Mouse (Mus musculus): ENCODE results near the gene Nectin1. TPM values are rescaled to one million over a fixed set of nuclear protein-coding genes. Genes with fewer than 3 reads are reported as not detected.

The Nectin1 gene
- 1.0 and 2.9 TPM in 2 replicates for polyA plus RNA-seq (2015; fragmentation: Nextera tagmentation; extraction: Ambion mirVana)

GRCm38 (mm10) chr9:43743647-43744137 lies at the start of gene Nectin1:
Gene Nectin1, plus strand, starts transcription at chr9:43743984.
- ATAC-seq (replicated peaks; ENCODE audit: insufficient number of reproducible peaks, insufficient read depth, low FRiP score, low read depth), result peak; percentile 86
- Histone ChIP-seq H3K36me3 (no peaks in the 10 kb centered on the region), H3K4me2 (peak within 1 kb of the TSS; percentile 98), H3K27me3 (peaks cover 34% of the 10 kb centered on the region), H3K4me3 (peak within 1 kb of the TSS; percentile 81), H3K9me3 (replicated peaks) (no peaks in the 10 kb centered on the region), H3K4me1 (replicated peaks) (peaks cover 28% of the 10 kb centered on the region), H3K27ac (peak within 1 kb of the TSS; percentile 90), H3K9ac (peak within 1 kb of the TSS; percentile 74)
- WGBS, result under 1% methylated on average over 51 of the region's 51 CpGs

DNA sequence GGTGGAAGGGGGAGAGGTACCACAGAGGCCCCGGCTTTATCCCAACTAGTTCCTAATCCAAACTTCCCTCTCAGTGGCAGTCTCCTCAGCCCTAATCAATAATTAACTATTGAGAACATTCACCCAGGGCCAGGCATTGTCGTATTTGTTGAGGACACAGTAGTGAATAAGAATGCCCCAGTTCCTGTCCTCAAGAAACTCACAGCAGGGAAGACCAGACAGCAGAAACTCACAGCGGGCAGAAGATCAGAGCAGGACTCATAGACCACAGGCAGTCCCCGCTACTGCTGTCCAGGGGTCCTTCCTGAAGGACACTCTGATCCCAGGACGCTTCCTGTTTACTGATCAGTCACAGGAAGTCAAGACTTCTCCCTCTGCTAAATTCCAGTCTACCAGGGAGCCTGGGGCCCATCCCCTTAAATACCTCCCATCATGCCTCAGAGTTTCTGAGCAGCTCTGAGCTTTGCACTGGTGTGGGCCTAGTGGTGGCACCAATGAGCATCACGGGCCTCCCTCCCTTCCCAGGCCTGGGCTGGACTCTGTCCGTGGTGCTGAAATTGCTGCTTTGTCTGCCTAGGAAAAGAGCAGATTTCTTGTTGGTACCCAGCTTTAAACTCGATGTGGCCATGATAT lies 45.6 kb upstream of the Nectin1 start:
- no peak overlapping the region for H3K4me2 ChIP-seq
- H3K4me3 ChIP-seq, result no peak overlapping the region
- H3K9ac ChIP-seq, result no peak overlapping the region
- no peaks in the 10 kb centered on the region for H3K4me1 ChIP-seq (replicated peaks)
- 0 out of 2 replicates have a peak, but pooled peaks cover 5% of the 10 kb centered on the region for H3K27me3 ChIP-seq
- no peaks in the 10 kb centered on the region for H3K9me3 ChIP-seq (replicated peaks)
- no peak overlapping the region for H3K27ac ChIP-seq
- ATAC-seq (replicated peaks; ENCODE audit: insufficient number of reproducible peaks, insufficient read depth, low FRiP score, low read depth), result no peak
- 11% methylated on average over 8 of the region's 8 CpGs for WGBS
- H3K36me3 ChIP-seq, result no peaks in the 10 kb centered on the region

DNA sequence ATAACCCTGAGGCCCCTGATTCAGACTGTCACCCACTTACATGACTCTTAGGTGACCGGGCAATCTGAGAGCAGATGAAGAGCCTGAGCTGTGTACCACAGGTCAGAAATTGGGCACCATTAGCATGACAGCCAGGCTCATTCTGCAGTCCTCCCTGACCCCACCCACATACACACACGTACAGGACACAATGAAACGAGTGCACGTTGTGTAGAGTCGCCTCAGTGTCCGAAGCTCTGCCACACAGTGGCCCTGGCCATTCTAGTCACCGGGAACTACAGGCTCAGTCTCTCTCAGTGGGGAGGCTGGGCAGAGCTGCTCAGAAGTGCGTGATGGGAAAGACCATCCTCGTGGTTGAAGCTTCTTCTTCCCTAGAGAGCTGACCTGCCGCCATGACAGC lies 44.9 kb upstream of the Nectin1 start:
- H3K27ac ChIP-seq, result no peak overlapping the region
- H3K27me3 ChIP-seq, result 0 out of 2 replicates have a peak, but pooled peaks cover 5% of the 10 kb centered on the region
- no peak overlapping the region for H3K4me3 ChIP-seq
- H3K9me3 ChIP-seq (replicated peaks), result no peaks in the 10 kb centered on the region
- no peak for ATAC-seq (replicated peaks; ENCODE audit: insufficient number of reproducible peaks, insufficient read depth, low FRiP score, low read depth)
- no peak overlapping the region for H3K4me2 ChIP-seq
- no peak overlapping the region for H3K9ac ChIP-seq
- no peaks in the 10 kb centered on the region for H3K4me1 ChIP-seq (replicated peaks)
- 85% methylated on average over 10 of the region's 10 CpGs for WGBS
- H3K36me3 ChIP-seq, result no peaks in the 10 kb centered on the region

GRCm38 (mm10) chr9:43699417-43700225 lies 44.2 kb upstream of the Nectin1 start:
- Histone ChIP-seq H3K4me1 (replicated peaks) (no peaks in the 10 kb centered on the region), H3K27ac (no peak overlapping the region), H3K4me3 (no peak overlapping the region), H3K36me3 (no peaks in the 10 kb centered on the region), H3K27me3 (0 out of 2 replicates have a peak, but pooled peaks cover 5% of the 10 kb centered on the region), H3K9ac (no peak overlapping the region), H3K4me2 (no peak overlapping the region), H3K9me3 (replicated peaks) (no peaks in the 10 kb centered on the region)
- WGBS, result 62% methylated on average over 11 of the region's 11 CpGs
- ATAC-seq (replicated peaks; ENCODE audit: insufficient number of reproducible peaks, insufficient read depth, low FRiP score, low read depth), result no peak

- no peaks in the 10 kb centered on the region for H3K9me3 ChIP-seq (replicated peaks)
- 0 out of 2 replicates have a peak, but pooled peaks cover 5% of the 10 kb centered on the region for H3K27me3 ChIP-seq
- H3K4me1 ChIP-seq (replicated peaks), result no peaks in the 10 kb centered on the region
- no peak for ATAC-seq (replicated peaks; ENCODE audit: insufficient number of reproducible peaks, insufficient read depth, low FRiP score, low read depth)
- 71% methylated on average over 3 of the region's 3 CpGs for WGBS
- no peak overlapping the region for H3K4me3 ChIP-seq
- H3K9ac ChIP-seq, result no peak overlapping the region
- no peak overlapping the region for H3K27ac ChIP-seq
- no peak overlapping the region for H3K4me2 ChIP-seq
- no peaks in the 10 kb centered on the region for H3K36me3 ChIP-seq
Observed at GRCm38 (mm10) chr9:43700226-43700579, 43.6 kb upstream of the Nectin1 start.

- Histone ChIP-seq H3K4me1 (replicated peaks) (no peaks in the 10 kb centered on the region), H3K27ac (no peak overlapping the region), H3K36me3 (no peaks in the 10 kb centered on the region), H3K4me2 (no peak overlapping the region), H3K9me3 (replicated peaks) (no peaks in the 10 kb centered on the region), H3K4me3 (no peak overlapping the region), H3K9ac (no peak overlapping the region), H3K27me3 (0 out of 2 replicates have a peak, but pooled peaks cover 5% of the 10 kb centered on the region)
- no peak for ATAC-seq (replicated peaks; ENCODE audit: insufficient number of reproducible peaks, insufficient read depth, low FRiP score, low read depth)
Observed at GRCm38 (mm10) chr9:43701748-43702147, 42.0 kb upstream of the Nectin1 start.

DNA sequence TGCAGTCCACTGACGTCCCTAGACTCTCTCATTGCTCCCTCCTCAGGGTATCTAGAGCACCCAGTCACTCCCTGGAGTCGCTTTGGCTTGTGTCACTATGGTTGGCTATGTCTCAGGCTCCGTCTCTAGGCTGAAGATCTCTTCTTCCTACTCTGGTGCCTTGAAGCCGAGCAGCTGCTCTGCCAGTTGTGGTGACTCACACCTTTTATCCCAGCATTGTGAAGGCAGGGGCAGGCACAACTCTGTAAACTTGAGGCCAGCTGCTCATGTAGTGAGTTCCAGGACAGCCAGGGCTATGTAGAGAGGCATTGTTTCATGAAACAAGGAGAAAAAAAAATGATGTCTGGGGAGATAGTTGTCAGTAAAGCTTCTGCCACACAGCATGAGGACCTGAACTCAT lies 36.2 kb upstream of the Nectin1 start:
- Histone ChIP-seq H3K9me3 (replicated peaks) (no peaks in the 10 kb centered on the region), H3K27me3 (no peaks in the 10 kb centered on the region), H3K27ac (no peak overlapping the region), H3K4me2 (no peak overlapping the region), H3K9ac (no peak overlapping the region), H3K4me1 (replicated peaks) (no peaks in the 10 kb centered on the region), H3K4me3 (no peak overlapping the region), H3K36me3 (no peaks in the 10 kb centered on the region)
- ATAC-seq (replicated peaks; ENCODE audit: insufficient number of reproducible peaks, insufficient read depth, low FRiP score, low read depth), result no peak
- 57% methylated on average over 4 of the region's 4 CpGs for WGBS

GRCm38 (mm10) chr9:43708715-43709114 lies 35.1 kb upstream of the Nectin1 start:
- no peaks in the 10 kb centered on the region for H3K4me1 ChIP-seq (replicated peaks)
- H3K27me3 ChIP-seq, result no peaks in the 10 kb centered on the region
- no peak overlapping the region for H3K9ac ChIP-seq
- WGBS, result 72% methylated on average over 2 of the region's 2 CpGs
- ATAC-seq (replicated peaks; ENCODE audit: insufficient number of reproducible peaks, insufficient read depth, low FRiP score, low read depth), result no peak
- no peaks in the 10 kb centered on the region for H3K9me3 ChIP-seq (replicated peaks)
- no peaks in the 10 kb centered on the region for H3K36me3 ChIP-seq
- H3K4me3 ChIP-seq, result no peak overlapping the region
- H3K4me2 ChIP-seq, result no peak overlapping the region
- no peak overlapping the region for H3K27ac ChIP-seq

- no peak overlapping the region for H3K27ac ChIP-seq
- H3K9me3 ChIP-seq (replicated peaks), result no peaks in the 10 kb centered on the region
- no peaks in the 10 kb centered on the region for H3K4me1 ChIP-seq (replicated peaks)
- H3K4me2 ChIP-seq, result no peak overlapping the region
- no peak overlapping the region for H3K9ac ChIP-seq
- 56% methylated on average over 3 of the region's 3 CpGs for WGBS
- ATAC-seq (replicated peaks; ENCODE audit: insufficient number of reproducible peaks, insufficient read depth, low FRiP score, low read depth), result no peak
- H3K27me3 ChIP-seq, result 0 out of 2 replicates have a peak, but pooled peaks cover 3% of the 10 kb centered on the region
- no peak overlapping the region for H3K4me3 ChIP-seq
- H3K36me3 ChIP-seq, result no peaks in the 10 kb centered on the region
Observed at GRCm38 (mm10) chr9:43713432-43713831, 30.4 kb upstream of the Nectin1 start.

GRCm38 (mm10) chr9:43719407-43719839 lies 24.4 kb upstream of the Nectin1 start:
- Histone ChIP-seq H3K4me3 (no peak overlapping the region), H3K27me3 (0 out of 2 replicates have a peak, but pooled peaks cover 3% of the 10 kb centered on the region), H3K27ac (0 out of 2 replicates have a peak overlapping the region, but pooled peaks have one; percentile 41), H3K9me3 (replicated peaks) (no peaks in the 10 kb centered on the region), H3K9ac (no peak overlapping the region), H3K36me3 (no peaks in the 10 kb centered on the region), H3K4me2 (no peak overlapping the region), H3K4me1 (replicated peaks) (no peaks in the 10 kb centered on the region; the same call in 1 of the 2 replicates)
- ATAC-seq (replicated peaks; ENCODE audit: insufficient number of reproducible peaks, insufficient read depth, low FRiP score, low read depth), result no peak
- WGBS, result 55% methylated on average over 4 of the region's 4 CpGs

DNA sequence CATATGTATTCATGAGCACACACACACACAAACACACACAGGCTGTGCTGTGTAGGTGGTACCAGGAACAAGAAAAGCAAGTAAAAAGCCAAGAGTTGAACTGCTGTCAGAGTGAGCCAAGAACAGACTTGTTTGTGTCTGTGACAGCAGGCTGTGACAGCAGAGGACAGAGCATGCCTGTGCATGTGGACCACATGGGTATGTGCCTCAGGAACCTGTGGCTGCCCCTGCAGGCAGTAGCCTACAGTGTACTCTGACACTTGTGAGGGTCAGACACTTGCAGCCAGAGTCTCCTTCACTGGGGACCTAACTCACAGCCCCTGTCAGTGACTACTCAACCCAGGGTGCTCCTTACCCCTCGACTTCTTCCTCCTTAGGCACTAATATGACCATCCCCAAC lies 23.7 kb upstream of the Nectin1 start:
- Histone ChIP-seq H3K4me1 (replicated peaks) (no peaks in the 10 kb centered on the region; the same call in 1 of the 2 replicates), H3K9me3 (replicated peaks) (no peaks in the 10 kb centered on the region), H3K27me3 (peaks cover 4% of the 10 kb centered on the region; the same call in 1 of the 2 replicates), H3K9ac (no peak overlapping the region), H3K4me3 (no peak overlapping the region), H3K36me3 (no peaks in the 10 kb centered on the region), H3K4me2 (no peak overlapping the region), H3K27ac (0 out of 2 replicates have a peak overlapping the region, but pooled peaks have one; percentile 2)
- no peak for ATAC-seq (replicated peaks; ENCODE audit: insufficient number of reproducible peaks, insufficient read depth, low FRiP score, low read depth)
- WGBS, result 65% methylated on average over 1 of the region's 1 CpGs

Data from heart, embryonic 15.5 days (tissue).